ENCODE assay signal across 28 mouse cellular contexts in the genomic region with DNA sequence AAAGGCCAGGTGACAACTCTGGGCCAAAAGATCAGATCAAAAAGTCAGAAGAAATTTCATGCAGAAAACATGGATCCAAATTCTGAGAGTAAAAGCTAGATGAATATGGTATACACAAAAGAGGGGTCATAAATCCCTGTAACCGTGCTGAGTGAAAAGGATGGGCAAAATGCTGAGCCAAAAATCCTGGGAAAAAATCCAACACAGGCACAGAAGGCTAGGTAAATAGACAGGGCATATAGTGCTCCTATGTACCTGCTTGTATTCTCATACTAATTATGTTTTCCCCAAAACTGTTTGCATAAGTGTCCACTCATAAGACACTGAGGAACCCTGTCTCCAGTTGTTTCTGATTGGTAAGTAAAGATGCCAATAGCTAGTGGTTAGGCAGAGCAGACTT.
DNase-seq lines count a peak whose midpoint lies in the region; ATAC-seq and TF ChIP-seq lines count a peak whose summit lies in the region.
"Had no signal": no experiment of that assay in that cellular context is flagged by ENCODE, and none has a peak within 500 bp of the region (broad histone marks: within the 10 kb centered on the region; RNA-seq: fewer than 3 reads in every experiment).

No protein-coding gene starts in this region.

- TF ChIP-seq EP300 in stomach, postnatal 0 days (optimal IDR thresholded peaks at IDR 0.05), result no peak

- no peak overlapping the region for H3K4me3 ChIP-seq in hindbrain, postnatal 0 days (ENCODE audit: low read length)
- H3K4me3 ChIP-seq in hindbrain, embryonic 12.5 days, result no peak overlapping the region
- no peak overlapping the region for H3K4me3 ChIP-seq in stomach, postnatal 0 days (ENCODE audit: low read depth, low read length)
- H3K4me3 ChIP-seq in midbrain, embryonic 15.5 days, result no peak overlapping the region
- H3K4me3 ChIP-seq: heart, adult 2 months; heart, embryonic 12.5 days; layer of hippocampus, adult 2 months; left cerebral cortex, adult 2 months; limb, embryonic 13.5 days; liver, embryonic 13.5 days; myocyte; neural tube, embryonic 12.5 days had no signal

- H3K4me2 ChIP-seq in hindbrain, postnatal 0 days (ENCODE audit: low read depth, low read length), result no peak overlapping the region
- no peak overlapping the region for H3K4me2 ChIP-seq in hindbrain, embryonic 12.5 days (replicated peaks)
- H3K4me2 ChIP-seq in stomach, postnatal 0 days (replicated peaks; ENCODE audit: low read depth), result no peak overlapping the region
- no peak overlapping the region for H3K4me2 ChIP-seq in midbrain, embryonic 15.5 days
- H3K4me2 ChIP-seq: heart, embryonic 12.5 days; hindbrain, embryonic 14.5 days; limb, embryonic 13.5 days; liver, embryonic 13.5 days; lung, embryonic 14.5 days; midbrain, embryonic 11.5 days; neural tube, embryonic 12.5 days had no signal

- H3K27ac ChIP-seq in hindbrain, postnatal 0 days, result no peak overlapping the region
- H3K27ac ChIP-seq in hindbrain, embryonic 12.5 days, result no peak overlapping the region
- H3K27ac ChIP-seq in stomach, postnatal 0 days (replicated peaks), result no peak overlapping the region
- H3K27ac ChIP-seq in midbrain, embryonic 15.5 days, result no peak overlapping the region
- H3K27ac ChIP-seq: heart, adult 2 months; hindbrain, embryonic 14.5 days; layer of hippocampus, adult 2 months; left cerebral cortex, adult 2 months; limb, embryonic 13.5 days; liver, embryonic 13.5 days; neural tube, embryonic 12.5 days had no signal

- TF ChIP-seq CTCF in hindbrain, postnatal 0 days (IDR thresholded peaks at IDR 0.05; ENCODE audit: low read depth), result no peak
- TF ChIP-seq CTCF in stomach, postnatal 0 days (IDR thresholded peaks at IDR 0.05; ENCODE audit: low read depth), result no peak

- H3K9me3 ChIP-seq in hindbrain, postnatal 0 days (ENCODE audit: low read length), result no peaks in the 10 kb centered on the region
- H3K9me3 ChIP-seq in hindbrain, embryonic 12.5 days (replicated peaks), result no peaks in the 10 kb centered on the region
- no peaks in the 10 kb centered on the region for H3K9me3 ChIP-seq in stomach, postnatal 0 days (ENCODE audit: control insufficient read depth, low read length)
- no peaks in the 10 kb centered on the region for H3K9me3 ChIP-seq in midbrain, embryonic 15.5 days
- H3K9me3 ChIP-seq: heart, embryonic 12.5 days; limb, embryonic 13.5 days; liver, embryonic 13.5 days; neural tube, embryonic 12.5 days had no signal

- ATAC-seq in hindbrain, postnatal 0 days, result no peak
- ATAC-seq in hindbrain, embryonic 12.5 days (ENCODE audit: low FRiP score), result no peak
- no peak for ATAC-seq in stomach, postnatal 0 days (ENCODE audit: low FRiP score, low TSS enrichment)
- no peak for ATAC-seq in midbrain, embryonic 15.5 days (replicated peaks)
- ATAC-seq: CD4-positive, CD25-positive, alpha-beta regulatory T cell, adult 4 months; inflammation-experienced regulatory T-cells, adult 6 months had no signal

- WGBS in hindbrain, postnatal 0 days, result 49% methylated on average over 1 of the region's 1 CpGs
- 81% methylated on average over 1 of the region's 1 CpGs for WGBS in hindbrain, embryonic 12.5 days
- 48% methylated on average over 1 of the region's 1 CpGs for WGBS in stomach, postnatal 0 days
- 79% methylated on average over 1 of the region's 1 CpGs for WGBS in midbrain, embryonic 15.5 days

- H3K27me3 ChIP-seq in hindbrain, postnatal 0 days (ENCODE audit: insufficient read depth, low read length), result no peaks in the 10 kb centered on the region
- no peaks in the 10 kb centered on the region for H3K27me3 ChIP-seq in hindbrain, embryonic 12.5 days
- no peaks in the 10 kb centered on the region for H3K27me3 ChIP-seq in stomach, postnatal 0 days (ENCODE audit: control insufficient read depth, insufficient read depth, low read length)
- H3K27me3 ChIP-seq in midbrain, embryonic 15.5 days (replicated peaks), result no peaks in the 10 kb centered on the region
- H3K27me3 ChIP-seq: heart, embryonic 12.5 days; limb, embryonic 13.5 days; liver, embryonic 13.5 days; neural tube, embryonic 12.5 days had no signal

- H3K36me3 ChIP-seq in hindbrain, postnatal 0 days (ENCODE audit: insufficient read depth, low read length), result no peaks in the 10 kb centered on the region
- H3K36me3 ChIP-seq in hindbrain, embryonic 12.5 days, result no peaks in the 10 kb centered on the region
- H3K36me3 ChIP-seq in stomach, postnatal 0 days (ENCODE audit: control insufficient read depth, insufficient read depth, low read length), result no peaks in the 10 kb centered on the region
- H3K36me3 ChIP-seq in midbrain, embryonic 15.5 days (replicated peaks), result no peaks in the 10 kb centered on the region
- H3K36me3 ChIP-seq: heart, embryonic 12.5 days; limb, embryonic 13.5 days; liver, embryonic 13.5 days; neural tube, embryonic 12.5 days had no signal

- DNase-seq in hindbrain, postnatal 0 days (ENCODE audit: low spot score), result peak; percentile 24
- DNase-seq in cerebellum, adult 11 months, result peak; percentile 12
- peak; percentile 49 for DNase-seq in cerebellum, adult 9-11 months
- no peak for DNase-seq in spleen, adult 12 weeks (ENCODE audit: low spot score)
- DNase-seq in stomach, postnatal 0 days (ENCODE audit: low spot score), result no peak
- DNase-seq: adrenal gland, postnatal 14 days; heart, adult 2 months; heart, postnatal 4 days; kidney, adult 11 months; kidney, postnatal 36 days; liver, embryonic 13.5 days; right cerebral cortex, adult 18-20 months; thymus, adult 2 months; thymus, postnatal 36 days had no signal

- H3K4me1 ChIP-seq in hindbrain, postnatal 0 days (ENCODE audit: insufficient read depth, low read length), result no peaks in the 10 kb centered on the region
- H3K4me1 ChIP-seq in hindbrain, embryonic 12.5 days, result no peaks in the 10 kb centered on the region
- H3K4me1 ChIP-seq in stomach, postnatal 0 days (replicated peaks; ENCODE audit: control insufficient read depth, insufficient read depth), result no peaks in the 10 kb centered on the region
- no peaks in the 10 kb centered on the region for H3K4me1 ChIP-seq in midbrain, embryonic 15.5 days
- H3K4me1 ChIP-seq: heart, embryonic 12.5 days; limb, embryonic 13.5 days; liver, embryonic 13.5 days; neural tube, embryonic 12.5 days had no signal

- no peak overlapping the region for H3K9ac ChIP-seq in hindbrain, postnatal 0 days (replicated peaks; ENCODE audit: low read length)
- H3K9ac ChIP-seq in hindbrain, embryonic 12.5 days, result no peak overlapping the region
- no peak overlapping the region for H3K9ac ChIP-seq in stomach, postnatal 0 days (ENCODE audit: low read length)
- no peak overlapping the region for H3K9ac ChIP-seq in midbrain, embryonic 15.5 days
- H3K9ac ChIP-seq: forebrain, postnatal 0 days; heart, embryonic 12.5 days; hindbrain, embryonic 14.5 days; limb, embryonic 13.5 days; liver, embryonic 13.5 days; lung, embryonic 14.5 days; neural tube, embryonic 12.5 days had no signal

Comparison
In these comparisons a context has a peak if more than half of its experiments do, and no peak if none do; other contexts are left out.
1. DNase-seq: peak in hindbrain, postnatal 0 days (single experiment), cerebellum, adult 11 months (single experiment) and cerebellum, adult 9-11 months (single experiment); none in spleen, adult 12 weeks (single experiment) and stomach, postnatal 0 days (single experiment).